ENCODE assay signal across 14 mouse cellular contexts in genomic region chr6:139742693-139743432, GRCm38 (mm10).
"Had no signal": no experiment of that assay in that cellular context is flagged by ENCODE, and none has a peak within 500 bp of the region (broad histone marks: within the 10 kb centered on the region; RNA-seq: fewer than 3 reads in every experiment).

No protein-coding gene starts in this region.

- DNase-seq: kidney, adult 18-20 months; kidney, adult 9 months; kidney, postnatal 14 days; kidney, postnatal 4 days; liver, embryonic 13.5 days; lung, adult 2 months; lung, postnatal 14 days; lung, postnatal 4 days; midbrain, embryonic 14.5 days; retina, postnatal 1 day; right cerebral cortex, postnatal 25 days; thymus, postnatal 25 days had no signal

- H3K4me1 ChIP-seq: liver, embryonic 13.5 days; neural tube, embryonic 12.5 days had no signal

- H3K4me3 ChIP-seq: liver, embryonic 13.5 days; neural tube, embryonic 12.5 days had no signal

- H3K27ac ChIP-seq: liver, embryonic 13.5 days; neural tube, embryonic 12.5 days; stomach, postnatal 0 days had no signal
